Mouse (Mus musculus): Measurements from ENCODE around the gene Cux2. TPM values are rescaled to one million over a fixed set of nuclear protein-coding genes. Genes with fewer than 3 reads are reported as not detected.

The Cux2 gene
- total and polyA plus RNA-seq, 3 experiments = 0.17 TPM; not detected in 2

DNA sequence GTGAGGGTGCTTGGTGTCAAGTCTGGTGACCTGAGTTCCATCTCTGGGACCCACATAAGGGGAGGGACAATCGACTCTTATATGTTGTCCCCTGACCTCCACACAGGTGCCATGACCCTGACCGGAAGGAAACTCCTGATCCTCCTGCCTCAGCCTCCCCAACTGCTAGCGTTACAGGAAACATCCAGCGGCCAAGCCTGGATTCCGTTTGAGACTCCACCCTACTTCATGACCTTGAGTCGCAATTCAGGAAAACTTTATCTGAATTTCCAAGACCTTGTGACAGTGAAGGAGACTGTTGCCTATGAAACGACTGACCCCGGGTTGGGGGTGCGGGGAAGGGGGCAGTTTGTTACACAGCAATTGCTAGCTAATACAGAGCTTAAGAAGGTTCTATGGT is 208.4 kb downstream of the Cux2 start:
- no peak overlapping the region for H3K27ac ChIP-seq (ENCODE audit: insufficient read depth, low read depth)
- in situ Hi-C loops (cut with MboI; ENCODE audit: low pct_ligation_motif_present, low pct_unique_long_range_greater_than_20kb, low sequenced_read_pairs) = no loop called here

GRCm38 (mm10) chr5:121839128-121839473 is 210.8 kb downstream of the Cux2 start:
- Histone ChIP-seq H3K4me1 (ENCODE audit: control insufficient read depth in 1 of 2, insufficient read depth in 2 of 2) (peaks cover 10 to 32% of the 10 kb centered on the region in 2 experiments), H3K9me3 (replicated peaks; ENCODE audit: low read length) (peaks cover 8% of the 10 kb centered on the region), H3K79me2 (replicated peaks; ENCODE audit: control insufficient read depth, extremely low read depth, insufficient read depth, poor library complexity, severe bottlenecking) (peaks cover 17% of the 10 kb centered on the region), H3K4me2 (ENCODE audit: insufficient read depth, low read depth, poor library complexity, severe bottlenecking) (peak overlapping the region; percentile 82), H3K36me3 (replicated peaks in 1 of 2; ENCODE audit: control insufficient read depth in 1 of 2, insufficient read depth in 1 of 2, low read length in 1 of 2) (no peaks in the 10 kb centered on the region), H3K9ac (ENCODE audit: insufficient read depth, low read depth) (peak overlapping the region; percentile 92; the same call in 1 of the 2 replicates), H3K27ac (ENCODE audit: insufficient read depth, low read depth) (peak overlapping the region; percentile 25; the same call in 1 of the 2 replicates), H3K27me3 (replicated peaks) (peaks cover 9% of the 10 kb centered on the region), H3K4me3 (replicated peaks in 1 of 3; ENCODE audit: low read depth in 2 of 3, low read length in 2 of 3, poor library complexity in 1 of 3) (peak overlapping the region in 2 of 3 experiments; percentile 51 to 53)
- dilution Hi-C loops (cut with MboI; ENCODE audit: extremely low pct_ligation_motif_present, extremely low pct_unique_long_range_greater_than_20kb, low sequenced_read_pairs) = no loop called here
- no peak for DNase-seq (ENCODE audit: extremely low read depth)
- TF ChIP-seq MAX (IDR thresholded peaks at IDR 0.05; ENCODE audit: low read length) = no peak
- TF ChIP-seq IRF4 (IDR thresholded peaks at IDR 0.05; ENCODE audit: low read depth, low read length) = no peak
- no peak for TF ChIP-seq ZNF384 (IDR thresholded peaks at IDR 0.05; ENCODE audit: low read depth, low read length)
- no peak for TF ChIP-seq JUND (conservative IDR thresholded peaks at IDR 0.05; ENCODE audit: low read depth, low read length)
- no peak for TF ChIP-seq ELF1 (IDR thresholded peaks at IDR 0.05; ENCODE audit: low read depth, low read length)
- no peak; the same call in 1 of the 2 replicates for TF ChIP-seq HCFC1 (IDR thresholded peaks at IDR 0.05; ENCODE audit: low read depth, low read length)
- no peak for TF ChIP-seq SMC3 (IDR thresholded peaks at IDR 0.05; ENCODE audit: low read depth, low read length)
- no peak for TF ChIP-seq POLR2AphosphoS2 (IDR thresholded peaks at IDR 0.05; ENCODE audit: low read depth, low read length)
- TF ChIP-seq USF1 (IDR thresholded peaks at IDR 0.05; ENCODE audit: low read depth, low read length) = no peak
- TF ChIP-seq EP300 (IDR thresholded peaks at IDR 0.05; ENCODE audit: low read length) = no peak
- no peak for TF ChIP-seq POLR2A (IDR thresholded peaks at IDR 0.05; ENCODE audit: low read depth, low read length)
- no peak for TF ChIP-seq GABPA (IDR thresholded peaks at IDR 0.05; ENCODE audit: insufficient replicate concordance, low read depth, low read length)
- no peak for TF ChIP-seq ZC3H11A (IDR thresholded peaks at IDR 0.05; ENCODE audit: low read depth, low read length)
- TF ChIP-seq SIN3A (IDR thresholded peaks at IDR 0.05; ENCODE audit: low read length) = no peak
- no peak for TF ChIP-seq MXI1 (IDR thresholded peaks at IDR 0.05; ENCODE audit: low read depth, low read length)
- TF ChIP-seq RCOR1 (conservative IDR thresholded peaks at IDR 0.05; ENCODE audit: low read depth, low read length) = no peak
- TF ChIP-seq RAD21 (IDR thresholded peaks at IDR 0.05; ENCODE audit: low read depth, low read length) = no peak
- TF ChIP-seq MAFK (IDR thresholded peaks at IDR 0.05; ENCODE audit: insufficient replicate concordance, low read length) = no peak
- TF ChIP-seq PAX5 (IDR thresholded peaks at IDR 0.05; ENCODE audit: low read length) = no peak
- in situ Hi-C loops (cut with MboI; ENCODE audit: low pct_ligation_motif_present, low pct_unique_long_range_greater_than_20kb, low sequenced_read_pairs) = no loop called here

More for the DNA sequence above, 208.4 kb downstream of the Cux2 start:
- dilution Hi-C loops (cut with MboI; ENCODE audit: extremely low pct_ligation_motif_present, extremely low pct_unique_long_range_greater_than_20kb, low sequenced_read_pairs) = no loop called here
- Histone ChIP-seq H3K9ac (ENCODE audit: insufficient read depth, low read depth) (no peak overlapping the region), H3K4me1 (ENCODE audit: control insufficient read depth in 1 of 2, insufficient read depth in 2 of 2) (peaks cover 13 to 38% of the 10 kb centered on the region in 2 experiments), H3K36me3 (replicated peaks in 1 of 2; ENCODE audit: control insufficient read depth in 1 of 2, insufficient read depth in 1 of 2, low read length in 1 of 2) (no peaks in the 10 kb centered on the region), H3K27me3 (replicated peaks) (peaks cover 25% of the 10 kb centered on the region), H3K9me3 (replicated peaks; ENCODE audit: low read length) (peaks cover 8% of the 10 kb centered on the region), H3K4me3 (replicated peaks in 1 of 3; ENCODE audit: low read depth in 2 of 3, low read length in 2 of 3, poor library complexity in 1 of 3) (no peak overlapping the region), H3K4me2 (ENCODE audit: insufficient read depth, low read depth, poor library complexity, severe bottlenecking) (no peak overlapping the region), H3K79me2 (replicated peaks; ENCODE audit: control insufficient read depth, extremely low read depth, insufficient read depth, poor library complexity, severe bottlenecking) (no peaks in the 10 kb centered on the region)
- no peak for DNase-seq (ENCODE audit: extremely low read depth)
- no peak for TF ChIP-seq POLR2A (IDR thresholded peaks at IDR 0.05; ENCODE audit: low read depth, low read length)
- TF ChIP-seq HCFC1 (IDR thresholded peaks at IDR 0.05; ENCODE audit: low read depth, low read length) = no peak
- no peak for TF ChIP-seq SMC3 (IDR thresholded peaks at IDR 0.05; ENCODE audit: low read depth, low read length)
- TF ChIP-seq ZKSCAN1 (IDR thresholded peaks at IDR 0.05; ENCODE audit: borderline replicate concordance, low read depth, low read length) = no peak
- TF ChIP-seq CTCF (conservative IDR thresholded peaks at IDR 0.05 in 1 of 2, IDR thresholded peaks at IDR 0.05 in 1 of 2; ENCODE audit: low read depth in 2 of 2, low read length in 2 of 2) = no peak
- TF ChIP-seq IRF4 (IDR thresholded peaks at IDR 0.05; ENCODE audit: low read depth, low read length) = no peak
- no peak for TF ChIP-seq ZNF384 (IDR thresholded peaks at IDR 0.05; ENCODE audit: low read depth, low read length)
- TF ChIP-seq ETS1 (conservative IDR thresholded peaks at IDR 0.05; ENCODE audit: low read depth, low read length) = no peak
- TF ChIP-seq MAFK (IDR thresholded peaks at IDR 0.05; ENCODE audit: insufficient replicate concordance, low read length) = no peak
- no peak for TF ChIP-seq ELF1 (IDR thresholded peaks at IDR 0.05; ENCODE audit: low read depth, low read length)
- no peak for TF ChIP-seq JUND (conservative IDR thresholded peaks at IDR 0.05; ENCODE audit: low read depth, low read length)
- TF ChIP-seq MAX (IDR thresholded peaks at IDR 0.05; ENCODE audit: low read length) = no peak
- no peak for TF ChIP-seq RAD21 (IDR thresholded peaks at IDR 0.05; ENCODE audit: low read depth, low read length)
